In genomic region chr9:21327569-21327968, GRCm38 (mm10) we compare ENCODE assay signal across 18 mouse cellular contexts. TPM values are rescaled to one million over a fixed set of nuclear protein-coding genes. Genes with fewer than 3 reads are reported as not detected.
DNase-seq lines count a peak whose midpoint lies in the region; ATAC-seq lines count a peak whose summit lies in the region.
"Had no signal": no experiment of that assay in that cellular context is flagged by ENCODE, and none has a peak within 500 bp of the region (broad histone marks: within the 10 kb centered on the region; RNA-seq: fewer than 3 reads in every experiment).

No protein-coding gene starts in this region.

- H3K9me3 ChIP-seq in liver, embryonic 12.5 days (replicated peaks): no peaks in the 10 kb centered on the region
- H3K9me3 ChIP-seq in liver, embryonic 11.5 days (ENCODE audit: control insufficient read depth, low read length): no peaks in the 10 kb centered on the region
- H3K9me3 ChIP-seq: forebrain, embryonic 15.5 days; heart, embryonic 12.5 days; limb, embryonic 15.5 days; neural tube, embryonic 12.5 days had no signal

- ATAC-seq in liver, embryonic 12.5 days: no peak
- no peak for ATAC-seq in liver, embryonic 11.5 days (replicated peaks; ENCODE audit: low FRiP score)
- ATAC-seq in CD4-positive, CD25-positive, alpha-beta regulatory T cell, adult 4 months: peak; percentile 8
- ATAC-seq in common myeloid progenitor, adult 5-6 weeks (replicated peaks; ENCODE audit: low read depth, poor library complexity, severe bottlenecking): peak; percentile 15
- ATAC-seq: forebrain, embryonic 15.5 days; midbrain, embryonic 16.5 days; Patski had no signal

- peaks cover 70% of the 10 kb centered on the region for H3K4me1 ChIP-seq in liver, embryonic 12.5 days
- peaks cover 30% of the 10 kb centered on the region for H3K4me1 ChIP-seq in liver, embryonic 11.5 days (replicated peaks; ENCODE audit: control insufficient read depth, insufficient read depth, low read length)

- no peak overlapping the region for H3K9ac ChIP-seq in liver, embryonic 12.5 days
- H3K9ac ChIP-seq in liver, embryonic 11.5 days (ENCODE audit: low read depth, low read length): no peak overlapping the region
- H3K9ac ChIP-seq: forebrain, embryonic 15.5 days; heart, embryonic 12.5 days; limb, embryonic 15.5 days; neural tube, embryonic 12.5 days had no signal

- peaks cover 3% of the 10 kb centered on the region; the same call in 1 of the 2 replicates for H3K36me3 ChIP-seq in liver, embryonic 12.5 days
- no peaks in the 10 kb centered on the region for H3K36me3 ChIP-seq in liver, embryonic 11.5 days (ENCODE audit: control insufficient read depth, insufficient read depth, low read length)
- H3K36me3 ChIP-seq: forebrain, embryonic 15.5 days had no signal

- peak overlapping the region; percentile 17; the same call in 1 of the 2 replicates for H3K27ac ChIP-seq in liver, embryonic 12.5 days
- no peak overlapping the region for H3K27ac ChIP-seq in liver, embryonic 11.5 days (ENCODE audit: low read depth, low read length)
- H3K27ac ChIP-seq: forebrain, embryonic 15.5 days; left cerebral cortex, adult 2 months; limb, embryonic 15.5 days; neural tube, embryonic 12.5 days had no signal

- no peak for DNase-seq in liver, embryonic 11.5 days (ENCODE audit: low spot score)
- DNase-seq in testis, postnatal 14 days (ENCODE audit: low spot score): peak; percentile 73
- DNase-seq in ovary, adult 18-20 months (ENCODE audit: low spot score): no peak
- DNase-seq in kidney, postnatal 14 days: no peak
- DNase-seq: cerebellum, adult 2 months; lung, postnatal 4 days; retina, postnatal 1 day had no signal

- H3K4me2 ChIP-seq in liver, embryonic 12.5 days: no peak overlapping the region
- no peak overlapping the region for H3K4me2 ChIP-seq in liver, embryonic 11.5 days
- H3K4me2 ChIP-seq: forebrain, embryonic 15.5 days; heart, embryonic 12.5 days; limb, embryonic 15.5 days; neural tube, embryonic 12.5 days had no signal

- no peaks in the 10 kb centered on the region for H3K27me3 ChIP-seq in liver, embryonic 12.5 days (replicated peaks)
- H3K27me3 ChIP-seq in liver, embryonic 11.5 days (replicated peaks; ENCODE audit: control insufficient read depth, insufficient read depth, low read length): no peaks in the 10 kb centered on the region
- H3K27me3 ChIP-seq: forebrain, embryonic 15.5 days; heart, embryonic 12.5 days; limb, embryonic 15.5 days; neural tube, embryonic 12.5 days; Patski had no signal

- 33% methylated on average over 3 of the region's 3 CpGs for WGBS in liver, embryonic 12.5 days (ENCODE audit: insufficient replicate concordance)
- WGBS in liver, embryonic 11.5 days: 49% methylated on average over 3 of the region's 3 CpGs

- H3K4me3 ChIP-seq in liver, embryonic 12.5 days: no peak overlapping the region
- H3K4me3 ChIP-seq in liver, embryonic 11.5 days (ENCODE audit: low read depth, low read length): no peak overlapping the region
- H3K4me3 ChIP-seq: forebrain, embryonic 15.5 days; heart, embryonic 12.5 days; left cerebral cortex, adult 2 months; limb, embryonic 15.5 days; neural tube, embryonic 12.5 days had no signal

RNA-seq across cellular contexts. Expression of gene Slc44a2, which starts 7.1 kb away (rescaled TPM):
- polyA plus RNA-seq in liver, embryonic 12.5 days (2016; fragmentation: Nextera tagmentation; extraction: Ambion mirVana): 29.2 and 32.5 TPM in 2 replicates
- 57.2 and 61.2 TPM in 2 replicates for polyA plus RNA-seq in liver, embryonic 11.5 days (2014; fragmentation: Nextera tagmentation; extraction: Ambion mirVana)
- polyA plus RNA-seq in CD4-positive, CD25-positive, alpha-beta regulatory T cell, adult 4 months (2017; shearing (Covaris generic)): 100 to 1,000 TPM; 242 to 364 TPM
- total RNA-seq in common myeloid progenitor, adult 5-6 weeks (2017): 76.6 and 80.6 TPM in 2 replicates

RNA-seq across cellular contexts. Expression of gene Ap1m2, which starts 15.4 kb away (rescaled TPM):
- 0.10 and 0.25 TPM in 2 replicates for polyA plus RNA-seq in liver, embryonic 12.5 days (2016; fragmentation: Nextera tagmentation; extraction: Ambion mirVana)
- 1.2 and 1.6 TPM in 2 replicates for polyA plus RNA-seq in liver, embryonic 11.5 days (2014; fragmentation: Nextera tagmentation; extraction: Ambion mirVana)
- 1 to 10 TPM; 2.4 to 2.9 TPM for polyA plus RNA-seq in CD4-positive, CD25-positive, alpha-beta regulatory T cell, adult 4 months (2017; shearing (Covaris generic))
- total RNA-seq in common myeloid progenitor, adult 5-6 weeks (2017): 0.37 and 2.5 TPM in 2 replicates
- total RNA-seq: gastrocnemius, adult 8-10 months had no signal
- polyA plus RNA-seq: Patski had no signal

RNA-seq across cellular contexts. Expression of gene Cdkn2d, which starts 36.4 kb away (rescaled TPM):
- polyA plus RNA-seq in liver, embryonic 12.5 days (2016; fragmentation: Nextera tagmentation; extraction: Ambion mirVana): 87.4 and 88.6 TPM in 2 replicates
- 48.0 and 48.2 TPM in 2 replicates for polyA plus RNA-seq in liver, embryonic 11.5 days (2014; fragmentation: Nextera tagmentation; extraction: Ambion mirVana)
- polyA plus RNA-seq in CD4-positive, CD25-positive, alpha-beta regulatory T cell, adult 4 months (2017; shearing (Covaris generic)): 100 to 1,000 TPM; 124 to 126 TPM
- total RNA-seq in common myeloid progenitor, adult 5-6 weeks (2017): 8.4 and 25.3 TPM in 2 replicates

RNA-seq across cellular contexts. Expression of gene Kri1, which starts 39.8 kb away (rescaled TPM):
- polyA plus RNA-seq in liver, embryonic 12.5 days (2016; fragmentation: Nextera tagmentation; extraction: Ambion mirVana): 14.5 and 15.5 TPM in 2 replicates
- polyA plus RNA-seq in liver, embryonic 11.5 days (2014; fragmentation: Nextera tagmentation; extraction: Ambion mirVana): 19.3 and 24.2 TPM in 2 replicates
- polyA plus RNA-seq in CD4-positive, CD25-positive, alpha-beta regulatory T cell, adult 4 months (2017; shearing (Covaris generic)): 10 to 100 TPM; 25.2 to 45.3 TPM
- total RNA-seq in common myeloid progenitor, adult 5-6 weeks (2017): 55.2 and 64.0 TPM in 2 replicates

RNA-seq across cellular contexts. Expression of gene Ilf3, which starts 40.1 kb away (rescaled TPM):
- 84.1 and 85.3 TPM in 2 replicates for polyA plus RNA-seq in liver, embryonic 12.5 days (2016; fragmentation: Nextera tagmentation; extraction: Ambion mirVana)
- polyA plus RNA-seq in liver, embryonic 11.5 days (2014; fragmentation: Nextera tagmentation; extraction: Ambion mirVana): 141 and 149 TPM in 2 replicates
- 100 to 1,000 TPM; 127 to 203 TPM for polyA plus RNA-seq in CD4-positive, CD25-positive, alpha-beta regulatory T cell, adult 4 months (2017; shearing (Covaris generic))
- 73.7 and 95.9 TPM in 2 replicates for total RNA-seq in common myeloid progenitor, adult 5-6 weeks (2017)

Comparison
In these comparisons a context has a peak if more than half of its experiments do, and no peak if none do; other contexts are left out.
1. ATAC-seq: peak in CD4-positive, CD25-positive, alpha-beta regulatory T cell, adult 4 months (single experiment) and common myeloid progenitor, adult 5-6 weeks (single experiment); none in liver, embryonic 12.5 days (single experiment) and liver, embryonic 11.5 days (single experiment).